Mouse (Mus musculus) limb, embryonic 11.5 days (tissue): ENCODE results near the gene Ptpn14. TPM values are rescaled to one million over a fixed set of nuclear protein-coding genes. Genes with fewer than 3 reads are reported as not detected.

Experiments
- ATAC-seq: fragments of 200-750 bp; cut with Nextera tagmentation; 2 replicates; pipeline ENCODE4 v1.8.0; 2017; ENCODE audit warnings: low read depth; ENCODE audit not compliant: insufficient number of reproducible peaks, low FRiP score, low TSS enrichment
- DNase-seq: peaks from one replicate; pipeline ENCODE4 v3.0.0-alpha.2; 2015; ENCODE audit warnings: low spot score
- H3K27ac ChIP-seq: fragments of 300-500 bp; sonication (generic); replicated peaks from 2 replicates; pipeline ENCODE4 v1.5.1; 2014; ENCODE audit warnings: low read depth, mild to moderate bottlenecking, low read length
- H3K27me3 ChIP-seq: fragments of 300-500 bp; sonication (generic); 2 replicates; pipeline ENCODE4 v1.6.1; 2014; ENCODE audit warnings: mild to moderate bottlenecking, low read length, mixed read lengths; ENCODE audit not compliant: control insufficient read depth, insufficient read depth
- H3K36me3 ChIP-seq: fragments of 300-500 bp; sonication (generic); 2 replicates; pipeline ENCODE4 v1.6.1; 2014; ENCODE audit warnings: mild to moderate bottlenecking, low read length, moderate library complexity, mixed read lengths; ENCODE audit not compliant: control insufficient read depth, insufficient read depth
- H3K4me1 ChIP-seq: fragments of 300-500 bp; sonication (generic); 2 replicates; pipeline ENCODE4 v1.6.1; 2014; ENCODE audit warnings: low read length, mixed read lengths; ENCODE audit not compliant: control insufficient read depth, insufficient read depth
- H3K4me2 ChIP-seq: fragments of 300-500 bp; sonication (generic); 2 replicates; pipeline ENCODE4 v1.6.1; 2014; ENCODE audit warnings: low read depth, mild to moderate bottlenecking, moderate library complexity; ENCODE audit not compliant: severe bottlenecking
- H3K4me3 ChIP-seq: fragments of 300-500 bp; sonication (generic); 2 replicates; pipeline ENCODE4 v1.5.1; 2014; ENCODE audit warnings: low read depth, low read length
- H3K9ac ChIP-seq: fragments of 300-500 bp; sonication (generic); 2 replicates; pipeline ENCODE4 v1.6.1; 2014; ENCODE audit warnings: mild to moderate bottlenecking, low read length
- H3K9me3 ChIP-seq: fragments of 300-500 bp; sonication (generic); 2 replicates; pipeline ENCODE4 v1.6.1; 2016; ENCODE audit warnings: low read length; ENCODE audit not compliant: control insufficient read depth
- WGBS: fragments of 180-500 bp; shearing (Covaris S2); extraction: QIAGEN DNeasy Blood & Tissue Kit; methylation state at CpG from one replicate; pipeline ENCODE4 v1.1.7; 2014; 5-methylcytosine and 5-hydroxymethylcytosine counted together
- polyA plus RNA-seq: library from polyadenylated mRNA; unstranded; fragments of >200 nt; fragmentation: Nextera tagmentation; extraction: Ambion mirVana; gene quantifications from 2 replicates; pipeline ENCODE4 v1.2.1, GENCODE M21; 2014

The Ptpn14 gene
- polyA plus RNA-seq, 1 experiment from 2014 or later, result 8.8 TPM

DNA sequence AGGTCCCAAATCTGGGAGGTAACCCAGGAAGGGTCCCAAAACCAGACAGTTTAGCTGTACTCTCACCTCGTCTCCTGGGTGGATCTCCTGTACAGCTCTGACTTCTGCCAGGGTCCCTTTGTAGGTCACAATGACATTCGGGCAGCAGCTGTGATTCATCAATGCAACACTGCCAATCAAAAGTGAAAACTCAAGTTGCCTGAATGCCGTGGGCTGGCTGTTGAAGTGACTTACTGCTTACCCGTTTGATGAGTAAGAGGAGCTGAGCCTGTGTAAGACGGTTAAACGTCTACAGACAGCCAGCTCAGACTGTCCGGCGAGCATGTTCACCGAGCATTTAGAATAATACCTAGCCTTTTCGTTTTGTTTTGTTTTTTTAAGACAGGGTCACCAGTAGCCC lies 160.7 kb downstream of the Ptpn14 start:
- Histone ChIP-seq H3K9me3 (no peaks in the 10 kb centered on the region), H3K27ac (no peak overlapping the region), H3K4me2 (no peak overlapping the region), H3K4me3 (no peak overlapping the region), H3K36me3 (no peaks in the 10 kb centered on the region), H3K27me3 (no peaks in the 10 kb centered on the region), H3K4me1 (0 out of 2 replicates have a peak, but pooled peaks cover 2% of the 10 kb centered on the region), H3K9ac (no peak overlapping the region)
- ATAC-seq (no peak), DNase-seq (no peak)
- WGBS, result 78% methylated on average over 10 of the region's 10 CpGs

DNA sequence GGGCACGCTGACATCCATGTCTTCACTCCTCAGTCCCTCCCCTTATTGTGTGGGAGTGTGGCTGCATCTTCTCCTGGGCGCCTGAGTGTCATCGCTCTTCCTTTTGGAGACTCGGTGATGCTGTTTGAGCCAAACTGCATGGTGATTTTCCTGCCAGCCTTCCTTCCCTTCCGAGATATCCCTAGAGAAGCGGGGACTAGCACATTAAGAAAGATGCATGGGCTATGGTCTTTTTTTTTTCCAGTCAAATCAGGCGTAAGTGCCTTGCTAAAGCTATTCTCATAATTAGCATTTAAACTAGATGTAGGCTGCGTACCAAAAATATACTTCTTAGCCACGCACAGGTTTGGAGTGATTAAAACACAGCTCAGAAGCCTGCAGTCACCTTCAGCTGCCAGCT lies 166.1 kb downstream of the Ptpn14 start:
- 93% methylated on average over 9 of the region's 9 CpGs for WGBS
- ATAC-seq, result no peak

DNA sequence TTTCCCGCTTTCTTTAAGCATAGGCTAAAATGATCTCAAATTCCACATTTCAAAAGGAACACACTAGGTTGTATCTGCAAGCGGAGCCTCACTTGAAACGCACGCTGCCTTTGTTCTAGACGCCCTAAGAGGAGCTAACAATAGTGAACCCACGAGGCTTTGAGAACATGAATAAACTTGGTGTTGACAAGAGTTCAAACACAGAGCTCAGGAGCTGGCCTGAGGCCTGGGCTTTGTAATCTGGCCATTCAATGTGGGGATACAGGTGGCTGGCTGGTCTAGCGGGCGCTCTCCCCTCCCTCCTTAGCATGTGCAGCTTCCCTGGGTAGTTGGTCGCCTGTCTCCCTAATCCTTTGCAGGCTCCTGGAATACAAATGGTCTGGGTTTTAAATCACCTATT lies 169.8 kb downstream of the Ptpn14 start:
- 0 out of 2 replicates have a peak, but pooled peaks cover 2% of the 10 kb centered on the region for H3K4me1 ChIP-seq
- DNase-seq (no peak), ATAC-seq (no peak)
- 82% methylated on average over 9 of the region's 9 CpGs for WGBS
- no peak overlapping the region for H3K9ac ChIP-seq
- no peaks in the 10 kb centered on the region for H3K9me3 ChIP-seq
- H3K4me2 ChIP-seq, result no peak overlapping the region
- no peak overlapping the region for H3K27ac ChIP-seq
- H3K36me3 ChIP-seq, result peaks cover 4% of the 10 kb centered on the region
- H3K4me3 ChIP-seq, result no peak overlapping the region
- no peaks in the 10 kb centered on the region for H3K27me3 ChIP-seq

More for the DNA sequence above, 166.1 kb downstream of the Ptpn14 start:
- Histone ChIP-seq H3K27me3 (no peaks in the 10 kb centered on the region), H3K9ac (no peak overlapping the region), H3K4me2 (no peak overlapping the region), H3K4me1 (0 out of 2 replicates have a peak, but pooled peaks cover 2% of the 10 kb centered on the region), H3K9me3 (no peaks in the 10 kb centered on the region), H3K4me3 (no peak overlapping the region), H3K27ac (no peak overlapping the region), H3K36me3 (peaks cover 2% of the 10 kb centered on the region)
- DNase-seq, result no peak

DNA sequence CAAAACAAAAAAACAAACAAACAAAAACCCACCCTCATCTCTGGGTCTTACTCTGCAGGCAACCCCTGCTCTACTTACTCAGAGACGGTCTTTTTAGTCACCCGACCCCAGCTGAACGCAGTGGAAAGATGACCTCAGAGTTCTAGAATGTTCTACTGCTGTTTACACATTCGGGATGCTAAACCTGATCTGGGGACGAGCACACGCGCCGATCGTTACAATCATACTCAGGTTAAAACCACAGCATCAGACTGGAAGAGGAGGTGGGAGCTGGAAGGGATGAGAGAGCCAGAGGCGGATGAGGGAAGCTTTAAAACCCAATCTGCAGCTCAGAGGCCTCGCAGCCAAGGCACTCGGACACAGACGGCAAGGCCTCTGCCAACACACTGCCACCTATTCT lies 170.6 kb downstream of the Ptpn14 start:
- 88% methylated on average over 13 of the region's 13 CpGs for WGBS
- Histone ChIP-seq H3K27ac (no peak overlapping the region), H3K36me3 (peaks cover 4% of the 10 kb centered on the region), H3K4me3 (no peak overlapping the region), H3K4me2 (no peak overlapping the region), H3K9me3 (no peaks in the 10 kb centered on the region), H3K9ac (no peak overlapping the region), H3K27me3 (no peaks in the 10 kb centered on the region), H3K4me1 (0 out of 2 replicates have a peak, but pooled peaks cover 2% of the 10 kb centered on the region)
- ATAC-seq (no peak), DNase-seq (no peak)

DNA sequence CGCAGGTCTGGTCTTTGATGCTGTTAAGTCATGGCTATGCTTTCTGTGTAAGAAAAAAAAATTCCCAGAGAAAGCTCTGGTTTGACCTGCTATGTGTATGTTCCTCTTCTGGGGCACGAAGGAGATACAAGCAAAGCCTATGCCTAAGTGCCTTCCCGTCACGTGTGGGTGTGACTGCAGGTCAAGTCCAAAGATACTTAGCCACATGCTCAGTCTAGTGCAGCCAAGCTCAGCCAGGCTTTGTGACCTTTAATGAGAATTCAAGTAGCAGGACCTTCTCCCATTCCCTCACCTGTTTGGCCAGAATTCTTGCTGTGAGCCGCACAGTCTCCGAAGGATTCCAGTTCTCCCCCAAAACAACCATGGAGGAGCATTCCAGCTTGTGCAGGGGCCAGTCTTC lies 171.5 kb downstream of the Ptpn14 start:
- ATAC-seq (no peak), DNase-seq (no peak)
- Histone ChIP-seq H3K4me2 (no peak overlapping the region), H3K36me3 (peaks cover 4% of the 10 kb centered on the region), H3K27me3 (no peaks in the 10 kb centered on the region), H3K4me1 (0 out of 2 replicates have a peak, but pooled peaks cover 2% of the 10 kb centered on the region), H3K9me3 (no peaks in the 10 kb centered on the region), H3K4me3 (no peak overlapping the region), H3K27ac (no peak overlapping the region), H3K9ac (no peak overlapping the region)
- WGBS, result 91% methylated on average over 6 of the region's 6 CpGs

DNA sequence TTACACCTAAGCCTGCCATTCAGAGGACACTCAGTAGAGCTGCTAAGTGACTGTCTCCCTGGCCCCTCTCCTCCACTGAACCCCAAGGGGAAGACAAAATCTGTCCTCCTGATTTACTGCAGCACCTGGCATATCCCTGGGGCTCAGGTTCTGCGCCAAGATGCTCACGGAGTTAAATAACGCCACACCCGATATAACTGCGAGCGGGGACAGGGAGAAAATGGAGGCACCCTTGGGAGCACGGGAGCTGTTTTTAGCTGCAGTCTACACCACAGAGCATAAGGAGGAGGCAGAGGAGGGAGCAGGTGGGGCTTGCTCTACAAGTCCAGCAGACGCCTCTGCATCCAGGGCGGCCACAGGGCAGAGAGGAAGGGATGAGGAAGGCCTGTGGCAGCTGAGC lies 174.3 kb downstream of the Ptpn14 start:
- H3K4me2 ChIP-seq, result no peak overlapping the region
- H3K27me3 ChIP-seq, result no peaks in the 10 kb centered on the region
- no peak overlapping the region for H3K9ac ChIP-seq
- H3K27ac ChIP-seq, result no peak overlapping the region
- no peak for ATAC-seq
- no peak overlapping the region for H3K4me3 ChIP-seq
- peaks cover 2% of the 10 kb centered on the region; the same call in 1 of the 2 replicates for H3K36me3 ChIP-seq
- 91% methylated on average over 9 of the region's 9 CpGs for WGBS
- no peaks in the 10 kb centered on the region for H3K9me3 ChIP-seq
- DNase-seq, result no peak
- 0 out of 2 replicates have a peak, but pooled peaks cover 2% of the 10 kb centered on the region for H3K4me1 ChIP-seq

DNA sequence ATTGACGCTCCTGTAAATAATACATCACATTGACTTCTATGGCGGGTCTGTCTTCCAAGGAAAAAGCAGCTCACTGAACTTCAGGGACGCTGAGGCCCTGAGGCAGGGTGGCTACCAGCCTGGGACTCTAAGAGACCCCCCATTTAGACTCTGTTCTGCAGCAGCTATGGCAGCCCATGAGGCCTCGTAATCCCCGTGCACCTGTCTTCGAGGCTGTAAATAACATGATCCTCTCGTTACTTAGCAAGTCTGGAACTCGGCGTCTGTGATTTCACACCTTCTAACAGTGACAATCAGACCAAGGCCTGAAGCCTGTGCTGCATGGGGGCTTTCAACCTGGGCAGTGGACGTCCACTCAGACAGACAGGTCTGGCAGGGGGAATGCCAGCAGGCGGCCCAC lies 175.1 kb downstream of the Ptpn14 start:
- no peak for DNase-seq
- no peak overlapping the region for H3K4me2 ChIP-seq
- H3K27me3 ChIP-seq, result no peaks in the 10 kb centered on the region
- no peak overlapping the region for H3K9ac ChIP-seq
- 57% methylated on average over 11 of the region's 11 CpGs for WGBS
- ATAC-seq, result no peak
- 0 out of 2 replicates have a peak, but pooled peaks cover 2% of the 10 kb centered on the region for H3K4me1 ChIP-seq
- H3K9me3 ChIP-seq, result no peaks in the 10 kb centered on the region
- H3K27ac ChIP-seq, result no peak overlapping the region
- H3K4me3 ChIP-seq, result no peak overlapping the region
- peaks cover 2% of the 10 kb centered on the region; the same call in 1 of the 2 replicates for H3K36me3 ChIP-seq

DNA sequence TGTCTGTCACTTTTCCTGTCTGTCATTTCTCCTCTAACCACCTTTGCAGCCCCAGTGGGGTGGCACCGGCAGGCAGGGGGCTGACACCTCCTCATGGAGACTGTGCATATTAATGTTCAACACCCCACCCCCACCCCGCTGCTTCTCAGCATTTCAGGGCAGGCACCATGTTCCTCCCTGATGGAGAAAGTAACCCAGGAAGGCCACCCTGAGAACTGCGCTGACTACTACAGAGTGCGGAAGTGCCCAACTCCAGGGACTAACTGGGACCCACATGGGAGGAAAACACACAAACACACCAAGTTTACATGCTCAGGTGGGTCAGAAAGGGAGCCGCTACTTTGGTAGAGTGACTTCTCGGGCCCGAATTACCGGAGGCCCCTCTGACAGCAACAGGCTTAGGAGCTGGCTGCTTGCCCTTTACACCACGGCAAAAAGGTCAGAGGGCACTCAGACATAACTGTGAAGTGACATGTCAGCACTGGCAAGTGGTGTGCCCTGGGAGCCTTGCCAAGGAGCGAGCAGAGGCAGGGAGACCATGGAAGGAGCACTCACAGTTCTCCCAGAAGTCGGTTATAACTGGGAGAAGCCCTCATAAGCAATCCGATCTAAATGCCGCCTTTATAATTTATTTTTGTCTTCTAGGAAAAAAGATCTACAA lies 182.7 kb downstream of the Ptpn14 start:
- Histone ChIP-seq H3K4me3 (no peak overlapping the region), H3K36me3 (no peaks in the 10 kb centered on the region), H3K27ac (no peak overlapping the region), H3K9me3 (no peaks in the 10 kb centered on the region), H3K9ac (no peak overlapping the region), H3K4me1 (peaks cover 19% of the 10 kb centered on the region), H3K4me2 (no peak overlapping the region), H3K27me3 (no peaks in the 10 kb centered on the region)
- ATAC-seq, result no peak
- DNase-seq, result no peak
- WGBS, result 62% methylated on average over 13 of the region's 13 CpGs
